Mouse (Mus musculus): ENCODE measurements around the gene Skint5. TPM values are rescaled to one million over a fixed set of nuclear protein-coding genes. Genes with fewer than 3 reads are reported as not detected.

Skint5 gene
- not detected for total RNA-seq (2023)

GRCm38 (mm10) chr4:113999403-113999802, at the start of gene Skint5:
TSS of gene Skint5 (minus strand) at chr4:113999503.

Other genes with a start within 250 kb of the Skint5 start
- gene Skint11, start 163.9 kb upstream of the Skint5 start, total RNA-seq (2023), result not detected